Mouse (Mus musculus) adrenal gland, adult (tissue): Measurements from ENCODE around the gene Wif1.

Experiments used
- DNase-seq, 2 experiments: peaks; one replicate each; pipeline ENCODE4 v3.0.0; 2022 to 2023; ENCODE audit warnings: low spot score in 1 of 2; ENCODE audit not compliant: inconsistent age in 2 of 2

The Wif1 gene

GRCm38 (mm10) chr10:121033826-121034568 lies at the start of gene Wif1:
Gene Wif1, plus strand, starts transcription at chr10:121033960.
- peak; percentile 82 to 92 for DNase-seq

- no peak for DNase-seq
Observed at GRCm38 (mm10) chr10:121002135-121002534, 31.6 kb upstream of the Wif1 start.

- DNase-seq = no peak
Observed at GRCm38 (mm10) chr10:121011496-121011895, 22.3 kb upstream of the Wif1 start.

GRCm38 (mm10) chr10:121016291-121016690 lies 17.5 kb upstream of the Wif1 start:
- DNase-seq = peak in 1 of 2 experiments; percentile 21

- DNase-seq = peak; percentile 87 to 94
Observed at GRCm38 (mm10) chr10:121016711-121017503, 16.9 kb upstream of the Wif1 start.

GRCm38 (mm10) chr10:121022951-121023350 lies 10.8 kb upstream of the Wif1 start:
- peak; percentile 72 to 90 for DNase-seq

- DNase-seq = peak; percentile 50 to 84
Observed at GRCm38 (mm10) chr10:121031802-121032201, 2.0 kb upstream of the Wif1 start.

- DNase-seq = peak; percentile 87 to 96
Observed at GRCm38 (mm10) chr10:121033128-121033791, 500 bp upstream of the Wif1 start.

- DNase-seq = no peak
Observed at GRCm38 (mm10) chr10:121034569-121034947, 798 bp downstream of the Wif1 start.

GRCm38 (mm10) chr10:121038556-121039284 lies 5.0 kb downstream of the Wif1 start:
- DNase-seq = no peak

GRCm38 (mm10) chr10:121040911-121041310 lies 7.2 kb downstream of the Wif1 start:
- DNase-seq = no peak

- no peak for DNase-seq
Observed at GRCm38 (mm10) chr10:121047440-121047839, 13.7 kb downstream of the Wif1 start.

GRCm38 (mm10) chr10:121052076-121052475 lies 18.3 kb downstream of the Wif1 start:
- DNase-seq = no peak

- peak; percentile 67 to 81 for DNase-seq
Observed at GRCm38 (mm10) chr10:121055452-121056188, 21.9 kb downstream of the Wif1 start.

GRCm38 (mm10) chr10:121056823-121057222 lies 23.1 kb downstream of the Wif1 start:
- DNase-seq = no peak

GRCm38 (mm10) chr10:121059043-121060003 lies 25.6 kb downstream of the Wif1 start:
- no peak for DNase-seq

- no peak for DNase-seq
Observed at GRCm38 (mm10) chr10:121061336-121061835, 27.6 kb downstream of the Wif1 start.

- no peak for DNase-seq
Observed at GRCm38 (mm10) chr10:121062704-121063103, 28.9 kb downstream of the Wif1 start.

- peak in 1 of 2 experiments; percentile 51 for DNase-seq
Observed at GRCm38 (mm10) chr10:121067416-121067951, 33.7 kb downstream of the Wif1 start.
